Mouse (Mus musculus) intestine, embryonic 14.5 days (tissue): ENCODE measurements around the gene Hoxd3. TPM values are rescaled to one million over a fixed set of nuclear protein-coding genes. Genes with fewer than 3 reads are reported as not detected.

Source experiments
- ATAC-seq: fragments of 200-750 bp; cut with Nextera tagmentation; replicated peaks from 2 replicates; pipeline ENCODE4 v1.8.0; 2017; ENCODE audit warnings: low read depth, moderate number of reproducible peaks, moderate TSS enrichment, moderate library complexity; ENCODE audit not compliant: low FRiP score, low TSS enrichment
- DNase-seq: peaks from one replicate; pipeline ENCODE4 v3.0.0-alpha.2; 2018; ENCODE audit warnings: low spot score
- H3K27ac ChIP-seq: fragments of 300-500 bp; sonication (generic); 2 replicates; pipeline ENCODE4 v1.5.1; 2014; ENCODE audit warnings: low read depth, mild to moderate bottlenecking, control low read depth
- H3K27me3 ChIP-seq: fragments of 300-500 bp; sonication (generic); replicated peaks from 2 replicates; pipeline ENCODE4 v1.6.1; 2014; ENCODE audit warnings: low read length, control low read depth; ENCODE audit not compliant: control insufficient read depth, insufficient read depth
- H3K36me3 ChIP-seq: fragments of 300-500 bp; sonication (generic); 2 replicates; pipeline ENCODE4 v1.6.1; 2014; ENCODE audit warnings: low read length, control low read depth; ENCODE audit not compliant: control insufficient read depth, insufficient read depth
- H3K4me1 ChIP-seq: fragments of 300-500 bp; sonication (generic); replicated peaks from 2 replicates; pipeline ENCODE4 v1.6.1; 2014; ENCODE audit warnings: low read length, control low read depth, mixed read lengths; ENCODE audit not compliant: control insufficient read depth, insufficient read depth
- H3K4me2 ChIP-seq: fragments of 300-500 bp; sonication (generic); 2 replicates; pipeline ENCODE4 v1.6.1; 2014; ENCODE audit warnings: low read length
- H3K4me3 ChIP-seq: fragments of 300-500 bp; sonication (generic); 2 replicates; pipeline ENCODE4 v1.5.1; 2014; ENCODE audit warnings: low read depth, low read length, control low read depth, mixed read lengths
- H3K9ac ChIP-seq: fragments of 300-500 bp; sonication (generic); 2 replicates; pipeline ENCODE4 v1.6.1; 2014; ENCODE audit warnings: mild to moderate bottlenecking, low read length
- H3K9me3 ChIP-seq: fragments of 300-500 bp; sonication (generic); 2 replicates; pipeline ENCODE4 v1.6.1; 2016; ENCODE audit warnings: low read length, control low read depth; ENCODE audit not compliant: control insufficient read depth
- WGBS: fragments of 180-500 bp; shearing (Covaris S2); extraction: QIAGEN DNeasy Blood & Tissue Kit; methylation state at CpG from one replicate; pipeline ENCODE4 v1.1.7; 2014; 5-methylcytosine and 5-hydroxymethylcytosine counted together
- polyA plus RNA-seq: library from polyadenylated mRNA; unstranded; fragments of >200 nt; fragmentation: Nextera tagmentation; extraction: Ambion mirVana; gene quantifications from 2 replicates; pipeline ENCODE4 v1.2.1, GENCODE M21; 2014

The Hoxd3 gene
- polyA plus RNA-seq, 1 experiment from 2014 or later = 27.6 TPM

DNA sequence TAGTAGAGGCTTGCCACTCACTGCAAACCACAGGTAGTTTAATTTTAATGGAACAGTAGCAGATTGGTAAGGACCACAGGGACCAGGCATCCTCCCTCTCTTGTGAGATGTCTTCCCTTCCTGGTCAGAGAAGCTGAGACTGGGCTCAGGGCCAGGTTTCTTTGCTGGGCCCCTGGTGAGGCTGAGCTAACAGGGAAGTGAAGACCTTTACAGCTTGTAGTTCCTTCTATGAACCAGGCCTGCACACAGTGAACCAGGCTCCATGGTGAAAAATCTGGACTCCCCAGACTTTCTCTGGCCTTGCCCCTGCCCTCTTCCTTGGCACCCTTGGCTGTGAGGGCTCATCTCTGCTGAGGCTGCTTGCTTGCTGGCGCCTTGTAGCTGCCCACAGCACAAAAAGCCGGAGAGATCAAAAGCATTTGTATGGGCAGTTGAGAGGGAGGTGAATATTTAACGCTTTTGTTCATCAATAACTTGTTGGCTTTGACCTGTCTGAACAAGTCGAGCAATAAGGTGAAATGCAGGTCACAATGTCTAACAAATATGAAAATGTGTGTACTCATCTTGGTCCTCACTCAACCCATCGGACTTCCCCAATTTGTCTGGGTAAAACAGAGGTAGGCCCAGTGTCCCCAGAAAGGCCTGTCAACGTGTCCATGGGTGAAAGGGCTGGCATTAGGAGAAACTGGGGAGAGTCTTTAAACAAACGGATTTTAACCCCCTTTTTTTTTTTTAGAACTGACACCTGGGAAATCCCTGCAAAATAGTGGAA, 12.7 kb downstream of the Hoxd3 start:
- Histone ChIP-seq H3K4me1 (peaks cover 25% of the 10 kb centered on the region), H3K27me3 (peaks cover 95% of the 10 kb centered on the region), H3K4me3 (no peak overlapping the region), H3K27ac (no peak overlapping the region), H3K36me3 (no peaks in the 10 kb centered on the region), H3K9ac (no peak overlapping the region), H3K4me2 (no peak overlapping the region), H3K9me3 (no peaks in the 10 kb centered on the region)
- no peak for ATAC-seq
- DNase-seq = peak; percentile 71
- WGBS = 56% methylated on average over 7 of the region's 7 CpGs

GRCm38 (mm10) chr2:74725171-74725570, 13.4 kb downstream of the Hoxd3 start:
- WGBS = 39% methylated on average over 17 of the region's 17 CpGs
- ATAC-seq (no peak), DNase-seq (no peak)
- Histone ChIP-seq H3K9ac (no peak overlapping the region), H3K4me2 (0 out of 2 replicates have a peak overlapping the region, but pooled peaks have one; percentile 2), H3K4me1 (peaks cover 25% of the 10 kb centered on the region), H3K27me3 (peaks cover 95% of the 10 kb centered on the region), H3K36me3 (no peaks in the 10 kb centered on the region), H3K4me3 (no peak overlapping the region), H3K27ac (no peak overlapping the region), H3K9me3 (no peaks in the 10 kb centered on the region)

- Histone ChIP-seq H3K4me2 (peak within 1 kb of the TSS; percentile 51), H3K27me3 (peaks cover 96% of the 10 kb centered on the region), H3K4me1 (peaks cover 19% of the 10 kb centered on the region), H3K9me3 (no peaks in the 10 kb centered on the region), H3K36me3 (no peaks in the 10 kb centered on the region), H3K4me3 (peak within 1 kb of the TSS; percentile 33), H3K9ac (peak within 1 kb of the TSS; percentile 41), H3K27ac (peak within 1 kb of the TSS; percentile 67)
- peak; percentile 57 for DNase-seq
- 60% methylated on average over 5 of the region's 5 CpGs for WGBS
- ATAC-seq = no peak
These were observed 14.8 kb downstream of the Hoxd3 start, which contains the start of gene Gm28230 for GRCm38 (mm10) chr2:74726551-74726950. Gm28230 (plus strand) TSS chr2:74726728.

DNA sequence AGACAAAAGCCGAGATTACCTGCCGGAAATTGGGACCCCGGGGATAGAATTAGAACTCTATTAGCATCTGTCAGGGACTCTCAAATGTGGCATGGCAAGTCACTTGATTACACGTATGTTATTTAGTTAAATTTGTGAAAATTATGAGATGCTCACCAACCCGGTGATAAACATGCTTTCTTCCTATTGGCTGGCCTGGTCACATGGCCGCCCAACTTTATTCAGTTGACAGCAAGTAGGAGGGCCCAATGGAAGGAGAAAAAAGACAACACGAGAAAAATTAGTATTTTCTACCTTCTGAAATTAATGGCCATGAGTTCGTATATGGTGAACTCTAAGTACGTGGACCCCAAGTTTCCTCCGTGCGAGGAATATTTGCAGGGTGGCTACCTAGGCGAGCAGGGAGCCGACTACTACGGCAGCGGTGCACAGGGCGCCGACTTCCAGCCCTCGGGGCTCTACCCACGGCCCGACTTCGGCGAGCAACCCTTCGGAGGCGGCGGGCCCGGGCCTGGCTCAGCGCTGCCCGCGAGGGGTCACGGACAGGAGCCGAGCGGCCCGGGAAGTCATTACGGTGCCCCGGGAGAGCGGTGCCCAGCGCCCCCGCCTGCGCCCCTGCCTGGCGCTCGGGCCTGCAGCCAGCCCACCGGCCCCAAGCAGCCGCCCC, 15.4 kb downstream of the Hoxd3 start:
- DNase-seq (no peak), ATAC-seq (no peak)
- H3K36me3 ChIP-seq = no peaks in the 10 kb centered on the region
- H3K9me3 ChIP-seq = no peaks in the 10 kb centered on the region
- peak overlapping the region; percentile 51 for H3K4me2 ChIP-seq
- peaks cover 19% of the 10 kb centered on the region for H3K4me1 ChIP-seq
- peaks cover 95% of the 10 kb centered on the region for H3K27me3 ChIP-seq
- peak overlapping the region; percentile 41 for H3K9ac ChIP-seq
- H3K27ac ChIP-seq = peak overlapping the region; percentile 67
- WGBS = 16% methylated on average over 43 of the region's 43 CpGs
- H3K4me3 ChIP-seq = peak overlapping the region; percentile 33

- H3K9ac ChIP-seq = peak overlapping the region; percentile 41
- ATAC-seq (0 out of 2 replicates have a peak, but pooled peaks have one; percentile 12), DNase-seq (peak; percentile 65)
- H3K27me3 ChIP-seq = peaks cover 95% of the 10 kb centered on the region
- no peaks in the 10 kb centered on the region for H3K36me3 ChIP-seq
- H3K9me3 ChIP-seq = no peaks in the 10 kb centered on the region
- 26% methylated on average over 25 of the region's 25 CpGs for WGBS
- peak overlapping the region; percentile 33 for H3K4me3 ChIP-seq
- peak overlapping the region; percentile 51 for H3K4me2 ChIP-seq
- peaks cover 19% of the 10 kb centered on the region for H3K4me1 ChIP-seq
- peak overlapping the region; percentile 67 for H3K27ac ChIP-seq
These were observed 16.0 kb downstream of the Hoxd3 start for GRCm38 (mm10) chr2:74727640-74728302.

DNA sequence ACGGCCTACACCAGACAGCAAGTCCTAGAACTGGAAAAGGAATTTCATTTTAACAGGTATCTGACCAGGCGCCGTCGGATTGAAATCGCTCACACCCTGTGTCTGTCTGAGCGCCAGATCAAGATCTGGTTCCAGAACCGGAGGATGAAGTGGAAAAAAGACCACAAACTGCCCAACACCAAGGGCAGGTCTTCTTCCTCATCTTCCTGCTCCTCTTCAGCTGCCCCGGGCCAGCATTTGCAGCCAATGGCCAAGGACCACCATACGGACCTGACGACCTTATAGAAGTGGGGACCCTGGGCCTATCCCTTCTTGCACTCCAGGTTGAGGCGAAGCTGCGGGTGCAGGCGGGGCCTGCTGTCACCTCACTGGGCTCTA, 16.6 kb downstream of the Hoxd3 start:
- H3K4me1 ChIP-seq = peaks cover 18% of the 10 kb centered on the region
- peak overlapping the region; percentile 51; the same call in 1 of the 2 replicates for H3K4me2 ChIP-seq
- peak overlapping the region; percentile 67; the same call in 1 of the 2 replicates for H3K27ac ChIP-seq

DNA sequence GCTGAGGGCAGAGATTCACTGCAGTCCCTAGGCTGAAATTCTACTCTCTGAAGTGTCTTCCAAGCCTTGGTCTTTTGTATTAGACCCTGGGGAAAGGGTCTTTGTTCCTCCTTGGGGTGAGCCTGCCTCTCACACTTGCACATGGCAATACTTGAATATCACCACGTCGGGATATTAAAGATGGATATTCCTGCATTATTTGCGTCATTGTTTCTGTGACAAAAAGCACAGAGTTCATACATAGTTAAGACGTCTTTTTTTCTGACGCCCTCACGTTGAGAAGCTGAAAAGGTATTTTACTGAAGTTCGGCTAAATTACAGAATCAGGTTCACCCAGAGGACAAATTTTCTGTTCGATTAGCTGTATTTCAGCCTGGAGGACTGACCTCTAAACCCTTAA, 18.6 kb downstream of the Hoxd3 start:
- Histone ChIP-seq H3K4me3 (no peak overlapping the region), H3K4me2 (peak overlapping the region; percentile 49), H3K4me1 (peaks cover 6% of the 10 kb centered on the region; the same call in 1 of the 2 replicates), H3K27ac (0 out of 2 replicates have a peak overlapping the region, but pooled peaks have one; percentile 9), H3K36me3 (no peaks in the 10 kb centered on the region), H3K27me3 (peaks cover 96% of the 10 kb centered on the region), H3K9ac (peak overlapping the region; percentile 0; the same call in 1 of the 2 replicates), H3K9me3 (no peaks in the 10 kb centered on the region)
- 49% methylated on average over 8 of the region's 8 CpGs for WGBS
- ATAC-seq = no peak
- DNase-seq = no peak

More for the DNA sequence above, 16.6 kb downstream of the Hoxd3 start:
- DNase-seq = peak; percentile 58
- Histone ChIP-seq H3K36me3 (no peaks in the 10 kb centered on the region), H3K9ac (peak overlapping the region; percentile 41), H3K4me3 (peak overlapping the region; percentile 33), H3K27me3 (peaks cover 95% of the 10 kb centered on the region), H3K9me3 (no peaks in the 10 kb centered on the region)
- 62% methylated on average over 13 of the region's 13 CpGs for WGBS
- ATAC-seq = peak; percentile 44

GRCm38 (mm10) chr2:74731055-74731454, 19.3 kb downstream of the Hoxd3 start:
- peaks cover 8% of the 10 kb centered on the region; the same call in 1 of the 2 replicates for H3K4me1 ChIP-seq
- DNase-seq (no peak), ATAC-seq (no peak)
- peak overlapping the region; percentile 49 for H3K4me2 ChIP-seq
- H3K27me3 ChIP-seq = peaks cover 97% of the 10 kb centered on the region
- 0 out of 2 replicates have a peak overlapping the region, but pooled peaks have one; percentile 22 for H3K9ac ChIP-seq
- no peak overlapping the region; the same call in 1 of the 2 replicates for H3K4me3 ChIP-seq
- no peaks in the 10 kb centered on the region for H3K9me3 ChIP-seq
- peak overlapping the region; percentile 29; the same call in 1 of the 2 replicates for H3K27ac ChIP-seq
- no peaks in the 10 kb centered on the region for H3K36me3 ChIP-seq
